Mouse (Mus musculus): ENCODE results near the gene Gm10720. TPM values are rescaled to one million over a fixed set of nuclear protein-coding genes. Genes with fewer than 3 reads are reported as not detected.
"Not testable (repeated sequence)": the region's sequence is repeated elsewhere in the genome, so short reads cannot be mapped to it uniquely, and the experiment has no call there.

The Gm10720 gene
- total and polyA plus RNA-seq, 2 experiments from 2014 or later: not detected

DNA sequence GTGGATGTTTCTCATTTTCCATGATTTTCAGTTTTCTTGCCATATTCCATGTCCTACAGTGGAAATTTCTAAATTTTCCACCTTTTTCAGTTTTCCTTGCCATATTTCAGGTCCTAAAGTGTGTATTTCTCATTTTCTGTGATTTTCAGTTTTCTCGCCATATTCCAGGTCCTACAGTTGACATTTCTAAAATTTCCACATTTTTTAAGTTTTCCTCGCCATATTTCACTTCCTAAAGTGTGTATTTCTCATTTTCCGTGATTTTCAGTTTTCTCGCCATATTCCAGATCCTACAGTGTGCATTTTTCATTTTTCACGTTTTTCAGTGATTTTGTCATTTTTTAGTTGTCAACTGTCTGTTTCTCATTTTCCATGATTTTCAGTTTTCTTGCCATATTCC is 6.1 kb upstream of the Gm10720 start:
- H3K27ac ChIP-seq (ENCODE audit: low read depth); H3K4me2 ChIP-seq (ENCODE audit: low read depth, low read length); H3K27me3 ChIP-seq (ENCODE audit: control insufficient read depth, insufficient read depth, low read length); H3K4me3 ChIP-seq (ENCODE audit: low read depth, low read length); H3K36me3 ChIP-seq (replicated peaks; ENCODE audit: control insufficient read depth, insufficient read depth, low read length); H3K9ac ChIP-seq (replicated peaks; ENCODE audit: low read depth, low read length); H3K4me1 ChIP-seq (ENCODE audit: control insufficient read depth, insufficient read depth); DNase-seq (ENCODE audit: low spot score): not testable (repeated sequence)
- no CpG with 5 or more reads among the region's 5 CpGs for WGBS
- ATAC-seq (ENCODE audit: insufficient read depth, low read depth): peak; percentile 44
- peaks cover 10% of the 10 kb centered on the region for H3K9me3 ChIP-seq (replicated peaks; ENCODE audit: control insufficient read depth, low read length)

DNA sequence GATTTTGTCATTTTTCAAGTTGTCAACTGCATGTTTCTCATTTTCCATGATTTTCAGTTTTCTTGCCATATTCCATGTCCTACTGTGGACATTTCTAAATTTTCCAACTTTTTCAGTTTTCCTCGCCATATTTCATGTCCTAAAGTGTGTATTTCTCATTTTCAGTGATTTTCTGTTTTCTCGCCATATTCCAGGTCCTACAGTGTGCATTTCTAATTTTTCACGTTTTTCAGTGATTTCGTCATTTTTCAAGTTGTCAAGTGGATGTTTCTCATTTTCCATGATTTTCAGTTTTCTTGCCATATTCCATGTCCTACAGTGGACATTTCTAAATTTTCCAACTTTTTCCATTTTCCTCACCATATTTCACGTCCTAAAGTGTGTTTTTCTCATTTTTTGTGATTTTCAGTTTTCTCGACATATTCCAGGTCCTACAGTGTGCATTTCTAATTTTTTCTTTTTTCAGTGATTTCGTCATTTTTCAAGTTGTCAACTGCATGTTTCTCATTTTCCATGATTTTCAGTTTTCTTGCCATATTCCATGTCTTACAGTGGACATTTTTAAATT is 3.3 kb upstream of the Gm10720 start:
- not testable (repeated sequence) for H3K36me3 ChIP-seq (replicated peaks; ENCODE audit: control insufficient read depth, insufficient read depth, low read length); H3K4me2 ChIP-seq (ENCODE audit: low read depth, low read length); H3K9me3 ChIP-seq (replicated peaks; ENCODE audit: control insufficient read depth, low read length); H3K27me3 ChIP-seq (ENCODE audit: control insufficient read depth, insufficient read depth, low read length); H3K27ac ChIP-seq (ENCODE audit: low read depth); DNase-seq (ENCODE audit: low spot score); H3K4me1 ChIP-seq (ENCODE audit: control insufficient read depth, insufficient read depth); H3K4me3 ChIP-seq (ENCODE audit: low read depth, low read length); ATAC-seq (ENCODE audit: insufficient read depth, low read depth); H3K9ac ChIP-seq (replicated peaks; ENCODE audit: low read depth, low read length)
- WGBS: 92% methylated on average over 2 of the region's 7 CpGs

DNA sequence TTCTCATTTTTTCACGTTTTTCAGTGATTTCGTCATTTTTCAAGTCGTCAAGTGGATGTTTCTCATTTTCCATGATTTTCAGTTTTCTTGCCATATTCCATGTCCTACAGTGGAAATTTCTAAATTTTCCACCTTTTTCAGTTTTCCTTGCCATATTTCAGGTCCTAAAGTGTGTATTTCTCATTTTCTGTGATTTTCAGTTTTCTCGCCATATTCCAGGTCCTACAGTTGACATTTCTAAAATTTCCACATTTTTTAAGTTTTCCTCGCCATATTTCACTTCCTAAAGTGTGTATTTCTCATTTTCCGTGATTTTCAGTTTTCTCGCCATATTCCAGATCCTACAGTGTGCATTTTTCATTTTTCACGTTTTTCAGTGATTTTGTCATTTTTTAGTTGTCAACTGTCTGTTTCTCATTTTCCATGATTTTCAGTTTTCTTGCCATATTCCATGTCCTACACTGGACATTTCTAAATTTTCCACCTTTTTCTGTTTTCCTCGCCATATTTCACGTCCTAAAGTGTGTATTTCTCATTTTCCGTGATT is 2.6 kb upstream of the Gm10720 start, which contains the start of gene Gm10721:
TSS of gene Gm10721 (plus strand) at position 408 of the 547 bp plus-strand sequence.
- not testable (repeated sequence) for H3K9ac ChIP-seq (replicated peaks; ENCODE audit: low read depth, low read length); H3K27ac ChIP-seq (ENCODE audit: low read depth); DNase-seq (ENCODE audit: low spot score); H3K4me2 ChIP-seq (ENCODE audit: low read depth, low read length); H3K27me3 ChIP-seq (ENCODE audit: control insufficient read depth, insufficient read depth, low read length); H3K36me3 ChIP-seq (replicated peaks; ENCODE audit: control insufficient read depth, insufficient read depth, low read length); H3K4me3 ChIP-seq (ENCODE audit: low read depth, low read length); H3K4me1 ChIP-seq (ENCODE audit: control insufficient read depth, insufficient read depth); H3K9me3 ChIP-seq (replicated peaks; ENCODE audit: control insufficient read depth, low read length)
- no CpG with 5 or more reads among the region's 11 CpGs for WGBS
- peak; percentile 49 for ATAC-seq (ENCODE audit: insufficient read depth, low read depth)

DNA sequence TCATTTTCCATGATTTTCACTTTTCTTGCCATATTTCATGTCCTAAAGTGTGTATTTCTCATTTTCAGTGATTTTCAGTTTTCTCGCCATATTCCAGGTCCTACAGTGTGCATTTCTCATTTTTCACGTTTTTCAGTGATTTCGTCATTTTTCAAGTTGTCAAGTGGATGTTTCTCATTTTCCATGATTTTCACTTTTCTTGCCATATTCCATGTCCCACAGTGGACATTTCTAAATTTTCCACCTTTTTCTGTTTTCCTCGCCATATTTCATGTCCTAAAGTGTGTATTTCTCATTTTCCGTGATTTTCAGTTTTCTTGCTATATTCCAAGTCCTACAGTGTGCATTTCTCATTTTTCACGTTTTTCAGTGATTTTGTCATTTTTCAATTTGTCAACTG is 442 bp downstream of the Gm10720 start:
- DNase-seq (ENCODE audit: low spot score); H3K27ac ChIP-seq (ENCODE audit: low read depth); H3K27me3 ChIP-seq (ENCODE audit: control insufficient read depth, insufficient read depth, low read length); H3K4me1 ChIP-seq (ENCODE audit: control insufficient read depth, insufficient read depth); H3K9me3 ChIP-seq (replicated peaks; ENCODE audit: control insufficient read depth, low read length); H3K9ac ChIP-seq (replicated peaks; ENCODE audit: low read depth, low read length); ATAC-seq (ENCODE audit: insufficient read depth, low read depth); H3K4me3 ChIP-seq (ENCODE audit: low read depth, low read length); H3K4me2 ChIP-seq (ENCODE audit: low read depth, low read length); H3K36me3 ChIP-seq (replicated peaks; ENCODE audit: control insufficient read depth, insufficient read depth, low read length): not testable (repeated sequence)
- WGBS: 69% methylated on average over 4 of the region's 6 CpGs

- H3K4me1 ChIP-seq (ENCODE audit: control insufficient read depth, insufficient read depth); H3K4me3 ChIP-seq (ENCODE audit: low read depth, low read length); ATAC-seq (ENCODE audit: insufficient read depth, low read depth); H3K36me3 ChIP-seq (replicated peaks; ENCODE audit: control insufficient read depth, insufficient read depth, low read length); DNase-seq (ENCODE audit: low spot score); H3K9ac ChIP-seq (replicated peaks; ENCODE audit: low read depth, low read length); H3K4me2 ChIP-seq (ENCODE audit: low read depth, low read length); H3K27ac ChIP-seq (ENCODE audit: low read depth); H3K27me3 ChIP-seq (ENCODE audit: control insufficient read depth, insufficient read depth, low read length); H3K9me3 ChIP-seq (replicated peaks; ENCODE audit: control insufficient read depth, low read length): not testable (repeated sequence)
- no CpG with 5 or more reads among the region's 9 CpGs for WGBS
These were observed 1.7 kb downstream of the Gm10720 start, which contains the start of gene Gm10719 for GRCm38 (mm10) chr9:3017108-3017507. Gene Gm10719, plus strand, starts transcription at chr9:3017408.

GRCm38 (mm10) chr9:3018944-3019343 is 3.5 kb downstream of the Gm10720 start:
- WGBS: 68% methylated on average over 9 of the region's 9 CpGs
- H3K27me3 ChIP-seq (ENCODE audit: control insufficient read depth, insufficient read depth, low read length); H3K36me3 ChIP-seq (replicated peaks; ENCODE audit: control insufficient read depth, insufficient read depth, low read length); H3K4me1 ChIP-seq (ENCODE audit: control insufficient read depth, insufficient read depth); H3K9ac ChIP-seq (replicated peaks; ENCODE audit: low read depth, low read length); H3K4me2 ChIP-seq (ENCODE audit: low read depth, low read length); H3K9me3 ChIP-seq (replicated peaks; ENCODE audit: control insufficient read depth, low read length); DNase-seq (ENCODE audit: low spot score); H3K27ac ChIP-seq (ENCODE audit: low read depth); ATAC-seq (ENCODE audit: insufficient read depth, low read depth); H3K4me3 ChIP-seq (ENCODE audit: low read depth, low read length): not testable (repeated sequence)

DNA sequence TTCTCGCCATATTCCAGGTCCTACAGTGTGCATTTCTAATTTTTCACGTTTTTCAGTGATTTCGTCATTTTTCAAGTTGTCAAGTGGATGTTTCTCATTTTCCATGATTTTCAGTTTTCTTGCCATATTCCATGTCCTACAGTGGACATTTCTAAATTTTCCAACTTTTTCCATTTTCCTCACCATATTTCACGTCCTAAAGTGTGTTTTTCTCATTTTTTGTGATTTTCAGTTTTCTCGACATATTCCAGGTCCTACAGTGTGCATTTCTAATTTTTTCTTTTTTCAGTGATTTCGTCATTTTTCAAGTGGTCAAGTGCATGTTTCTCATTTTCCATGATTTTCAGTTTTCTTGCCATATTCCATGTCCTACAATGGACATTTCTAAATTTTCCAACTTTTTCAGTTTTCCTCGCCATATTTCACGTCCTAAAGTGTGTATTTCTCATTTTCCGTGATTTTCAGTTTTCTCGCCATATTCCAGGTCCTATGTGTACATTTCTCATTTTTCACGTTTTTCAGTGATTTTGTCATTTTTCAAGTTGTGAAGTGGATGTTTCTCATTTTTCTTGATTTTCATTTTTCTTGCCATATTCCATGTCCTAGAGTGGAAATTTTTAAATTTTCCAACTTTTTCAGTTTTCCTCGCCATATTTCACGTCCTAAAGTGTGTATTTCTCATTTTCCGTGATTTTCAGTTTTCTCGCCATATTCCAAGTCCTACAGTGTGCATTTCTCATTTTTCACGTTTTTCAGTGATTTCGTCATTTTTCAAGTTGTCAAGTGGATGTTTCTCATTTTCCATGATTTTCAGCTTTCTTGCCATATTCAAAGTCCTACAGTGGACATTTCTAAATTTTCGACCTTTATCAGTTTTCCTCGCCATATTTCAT is 4.6 kb downstream of the Gm10720 start:
- not testable (repeated sequence) for H3K4me1 ChIP-seq (ENCODE audit: control insufficient read depth, insufficient read depth); H3K27me3 ChIP-seq (ENCODE audit: control insufficient read depth, insufficient read depth, low read length); DNase-seq (ENCODE audit: low spot score); ATAC-seq (ENCODE audit: insufficient read depth, low read depth); H3K4me3 ChIP-seq (ENCODE audit: low read depth, low read length); H3K36me3 ChIP-seq (replicated peaks; ENCODE audit: control insufficient read depth, insufficient read depth, low read length); H3K4me2 ChIP-seq (ENCODE audit: low read depth, low read length); H3K9ac ChIP-seq (replicated peaks; ENCODE audit: low read depth, low read length); H3K27ac ChIP-seq (ENCODE audit: low read depth); H3K9me3 ChIP-seq (replicated peaks; ENCODE audit: control insufficient read depth, low read length)
- WGBS: 74% methylated on average over 11 of the region's 19 CpGs

DNA sequence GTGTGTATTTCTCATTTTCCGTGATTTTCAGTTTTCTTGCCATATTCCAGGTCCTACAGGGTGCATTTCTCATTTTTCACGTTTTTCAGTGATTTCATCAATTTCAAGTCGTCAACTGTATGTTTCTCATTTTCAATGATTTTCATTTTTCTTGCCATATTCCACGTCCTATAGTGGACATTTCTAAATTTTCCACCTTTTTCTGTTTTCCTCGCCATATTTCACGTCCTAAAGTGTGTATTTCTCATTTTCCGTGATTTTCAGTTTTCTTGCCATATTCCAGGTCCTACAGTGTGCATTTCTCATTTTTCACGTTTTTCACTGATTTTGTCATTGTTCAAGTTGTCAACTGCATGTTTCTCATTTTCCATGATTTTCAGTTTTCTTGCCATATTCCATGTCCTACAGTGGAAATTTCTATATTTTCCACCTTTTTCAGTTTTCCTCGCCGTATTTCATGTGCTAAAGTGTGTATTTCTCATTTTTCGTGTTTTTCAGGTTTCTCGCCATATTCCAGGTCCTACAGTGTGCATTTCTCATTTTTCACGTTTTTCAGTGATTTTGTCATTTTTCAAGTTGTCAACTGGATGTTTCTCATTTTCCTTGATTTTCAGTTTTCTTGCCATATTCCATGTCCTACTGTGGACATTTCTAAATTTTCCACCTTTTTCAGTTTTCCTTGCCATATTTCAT is 7.0 kb downstream of the Gm10720 start:
- not testable (repeated sequence) for H3K36me3 ChIP-seq (replicated peaks; ENCODE audit: control insufficient read depth, insufficient read depth, low read length); H3K4me2 ChIP-seq (ENCODE audit: low read depth, low read length); DNase-seq (ENCODE audit: low spot score); H3K9me3 ChIP-seq (replicated peaks; ENCODE audit: control insufficient read depth, low read length); H3K27ac ChIP-seq (ENCODE audit: low read depth); ATAC-seq (ENCODE audit: insufficient read depth, low read depth); H3K9ac ChIP-seq (replicated peaks; ENCODE audit: low read depth, low read length); H3K4me3 ChIP-seq (ENCODE audit: low read depth, low read length); H3K4me1 ChIP-seq (ENCODE audit: control insufficient read depth, insufficient read depth); H3K27me3 ChIP-seq (ENCODE audit: control insufficient read depth, insufficient read depth, low read length)
- WGBS: 69% methylated on average over 9 of the region's 13 CpGs

All from heart, postnatal 0 days (tissue).